Mouse (Mus musculus) intestine, embryonic 14.5 days (tissue): ENCODE measurements around the gene Otop2. TPM values are rescaled to one million over a fixed set of nuclear protein-coding genes. Genes with fewer than 3 reads are reported as not detected.

ENCODE experiments used
- ATAC-seq: fragments of 200-750 bp; cut with Nextera tagmentation; replicated peaks from 2 replicates; pipeline ENCODE4 v1.8.0; 2017; ENCODE audit warnings: low read depth, moderate number of reproducible peaks, moderate TSS enrichment, moderate library complexity; ENCODE audit not compliant: low FRiP score, low TSS enrichment
- DNase-seq: peaks from one replicate; pipeline ENCODE4 v3.0.0-alpha.2; 2018; ENCODE audit warnings: low spot score
- H3K27ac ChIP-seq: fragments of 300-500 bp; sonication (generic); 2 replicates; pipeline ENCODE4 v1.5.1; 2014; ENCODE audit warnings: low read depth, mild to moderate bottlenecking, control low read depth
- H3K27me3 ChIP-seq: fragments of 300-500 bp; sonication (generic); replicated peaks from 2 replicates; pipeline ENCODE4 v1.6.1; 2014; ENCODE audit warnings: low read length, control low read depth; ENCODE audit not compliant: control insufficient read depth, insufficient read depth
- H3K36me3 ChIP-seq: fragments of 300-500 bp; sonication (generic); 2 replicates; pipeline ENCODE4 v1.6.1; 2014; ENCODE audit warnings: low read length, control low read depth; ENCODE audit not compliant: control insufficient read depth, insufficient read depth
- H3K4me1 ChIP-seq: fragments of 300-500 bp; sonication (generic); replicated peaks from 2 replicates; pipeline ENCODE4 v1.6.1; 2014; ENCODE audit warnings: low read length, control low read depth, mixed read lengths; ENCODE audit not compliant: control insufficient read depth, insufficient read depth
- H3K4me2 ChIP-seq: fragments of 300-500 bp; sonication (generic); 2 replicates; pipeline ENCODE4 v1.6.1; 2014; ENCODE audit warnings: low read length
- H3K4me3 ChIP-seq: fragments of 300-500 bp; sonication (generic); 2 replicates; pipeline ENCODE4 v1.5.1; 2014; ENCODE audit warnings: low read depth, low read length, control low read depth, mixed read lengths
- H3K9ac ChIP-seq: fragments of 300-500 bp; sonication (generic); 2 replicates; pipeline ENCODE4 v1.6.1; 2014; ENCODE audit warnings: mild to moderate bottlenecking, low read length
- H3K9me3 ChIP-seq: fragments of 300-500 bp; sonication (generic); 2 replicates; pipeline ENCODE4 v1.6.1; 2016; ENCODE audit warnings: low read length, control low read depth; ENCODE audit not compliant: control insufficient read depth
- WGBS: fragments of 180-500 bp; shearing (Covaris S2); extraction: QIAGEN DNeasy Blood & Tissue Kit; methylation state at CpG from one replicate; pipeline ENCODE4 v1.1.7; 2014; 5-methylcytosine and 5-hydroxymethylcytosine counted together
- polyA plus RNA-seq: library from polyadenylated mRNA; unstranded; fragments of >200 nt; fragmentation: Nextera tagmentation; extraction: Ambion mirVana; gene quantifications from 2 replicates; pipeline ENCODE4 v1.2.1, GENCODE M21; 2014

Gene Otop2
- polyA plus RNA-seq, 1 experiment from 2014 or later = not detected

- 54% methylated on average over 7 of the region's 7 CpGs for WGBS
These were observed 63.4 kb downstream of the Otop2 start for GRCm38 (mm10) chr11:115370368-115370767.

GRCm38 (mm10) chr11:115371354-115371753 is 64.4 kb downstream of the Otop2 start:
- no peak overlapping the region for H3K9ac ChIP-seq
- 47% methylated on average over 8 of the region's 8 CpGs for WGBS
- ATAC-seq (no peak), DNase-seq (no peak)
- no peaks in the 10 kb centered on the region for H3K36me3 ChIP-seq
- no peaks in the 10 kb centered on the region for H3K9me3 ChIP-seq
- H3K4me2 ChIP-seq = no peak overlapping the region
- peaks cover 42% of the 10 kb centered on the region for H3K27me3 ChIP-seq
- no peak overlapping the region for H3K27ac ChIP-seq
- H3K4me3 ChIP-seq = no peak overlapping the region
- peaks cover 10% of the 10 kb centered on the region; the same call in 1 of the 2 replicates for H3K4me1 ChIP-seq

More at GRCm38 (mm10) chr11:115370368-115370767, 63.4 kb downstream of the Otop2 start:
- Histone ChIP-seq H3K4me1 (peaks cover 10% of the 10 kb centered on the region; the same call in 1 of the 2 replicates), H3K27me3 (peaks cover 51% of the 10 kb centered on the region), H3K9ac (no peak overlapping the region), H3K4me3 (no peak overlapping the region), H3K36me3 (no peaks in the 10 kb centered on the region), H3K9me3 (no peaks in the 10 kb centered on the region), H3K4me2 (no peak overlapping the region), H3K27ac (no peak overlapping the region)
- DNase-seq (no peak), ATAC-seq (no peak)

GRCm38 (mm10) chr11:115372015-115372414 is 65.1 kb downstream of the Otop2 start:
- H3K27ac ChIP-seq = no peak overlapping the region
- H3K9ac ChIP-seq = no peak overlapping the region
- H3K27me3 ChIP-seq = peaks cover 35% of the 10 kb centered on the region
- no peaks in the 10 kb centered on the region for H3K36me3 ChIP-seq
- H3K4me2 ChIP-seq = no peak overlapping the region
- H3K4me1 ChIP-seq = peaks cover 10% of the 10 kb centered on the region; the same call in 1 of the 2 replicates
- no peak for DNase-seq
- ATAC-seq = no peak
- no peak overlapping the region for H3K4me3 ChIP-seq
- no peaks in the 10 kb centered on the region for H3K9me3 ChIP-seq
- 64% methylated on average over 1 of the region's 1 CpGs for WGBS

- 53% methylated on average over 2 of the region's 2 CpGs for WGBS
- Histone ChIP-seq H3K27ac (no peak overlapping the region), H3K4me2 (no peak overlapping the region), H3K4me3 (no peak overlapping the region), H3K36me3 (no peaks in the 10 kb centered on the region), H3K27me3 (peaks cover 28% of the 10 kb centered on the region), H3K4me1 (peaks cover 6% of the 10 kb centered on the region; the same call in 1 of the 2 replicates), H3K9ac (no peak overlapping the region), H3K9me3 (no peaks in the 10 kb centered on the region)
- no peak for ATAC-seq
- DNase-seq = no peak
These were observed 65.8 kb downstream of the Otop2 start for GRCm38 (mm10) chr11:115372737-115373136.

GRCm38 (mm10) chr11:115373805-115374694 is 67.1 kb downstream of the Otop2 start:
- Histone ChIP-seq H3K9ac (peak overlapping the region; percentile 39), H3K27ac (no peak overlapping the region), H3K4me3 (peak overlapping the region; percentile 29), H3K27me3 (peaks cover 21% of the 10 kb centered on the region), H3K4me1 (peaks cover 6% of the 10 kb centered on the region; the same call in 1 of the 2 replicates), H3K9me3 (peaks cover 3% of the 10 kb centered on the region; the same call in 1 of the 2 replicates), H3K36me3 (no peaks in the 10 kb centered on the region), H3K4me2 (peak overlapping the region; percentile 64)
- peak; percentile 76 for DNase-seq
- WGBS = 2% methylated on average over 30 of the region's 30 CpGs
- no peak for ATAC-seq

GRCm38 (mm10) chr11:115374695-115375425 is 67.9 kb downstream of the Otop2 start:
- Histone ChIP-seq H3K4me1 (peaks cover 6% of the 10 kb centered on the region; the same call in 1 of the 2 replicates), H3K27me3 (peaks cover 19% of the 10 kb centered on the region), H3K9me3 (peaks cover 3% of the 10 kb centered on the region; the same call in 1 of the 2 replicates), H3K36me3 (no peaks in the 10 kb centered on the region), H3K9ac (no peak overlapping the region; the same call in 1 of the 2 replicates), H3K27ac (no peak overlapping the region), H3K4me2 (no peak overlapping the region; the same call in 1 of the 2 replicates), H3K4me3 (no peak overlapping the region)
- ATAC-seq (no peak), DNase-seq (peak; percentile 58)
- WGBS = 62% methylated on average over 12 of the region's 12 CpGs

- Histone ChIP-seq H3K4me3 (no peak overlapping the region), H3K9ac (no peak overlapping the region), H3K27me3 (peaks cover 19% of the 10 kb centered on the region), H3K36me3 (no peaks in the 10 kb centered on the region), H3K4me1 (peaks cover 10% of the 10 kb centered on the region; the same call in 1 of the 2 replicates), H3K27ac (no peak overlapping the region), H3K4me2 (no peak overlapping the region), H3K9me3 (peaks cover 3% of the 10 kb centered on the region; the same call in 1 of the 2 replicates)
- no peak for ATAC-seq
- DNase-seq = no peak
- WGBS = 63% methylated on average over 7 of the region's 7 CpGs
These were observed 69.8 kb downstream of the Otop2 start for GRCm38 (mm10) chr11:115376722-115377121.

GRCm38 (mm10) chr11:115377254-115377653 is 70.3 kb downstream of the Otop2 start:
- peaks cover 10% of the 10 kb centered on the region; the same call in 1 of the 2 replicates for H3K4me1 ChIP-seq
- H3K9me3 ChIP-seq = peaks cover 3% of the 10 kb centered on the region; the same call in 1 of the 2 replicates
- peaks cover 19% of the 10 kb centered on the region for H3K27me3 ChIP-seq
- ATAC-seq = no peak
- no peaks in the 10 kb centered on the region for H3K36me3 ChIP-seq
- no peak overlapping the region for H3K4me3 ChIP-seq
- H3K9ac ChIP-seq = no peak overlapping the region
- WGBS = 84% methylated on average over 4 of the region's 4 CpGs
- H3K4me2 ChIP-seq = no peak overlapping the region
- H3K27ac ChIP-seq = no peak overlapping the region
- no peak for DNase-seq
